Mouse (Mus musculus): Measurements from ENCODE around the gene Emsy. TPM values are rescaled to one million over a fixed set of nuclear protein-coding genes. Genes with fewer than 3 reads are reported as not detected.
A peak's percentile ranks its signal among the peaks of the same experiment; 100 is the strongest.

Gene Emsy
- 32.6 and 35.2 TPM in 2 replicates for polyA plus RNA-seq (2016; fragmentation: Nextera tagmentation; extraction: Ambion mirVana)

DNA sequence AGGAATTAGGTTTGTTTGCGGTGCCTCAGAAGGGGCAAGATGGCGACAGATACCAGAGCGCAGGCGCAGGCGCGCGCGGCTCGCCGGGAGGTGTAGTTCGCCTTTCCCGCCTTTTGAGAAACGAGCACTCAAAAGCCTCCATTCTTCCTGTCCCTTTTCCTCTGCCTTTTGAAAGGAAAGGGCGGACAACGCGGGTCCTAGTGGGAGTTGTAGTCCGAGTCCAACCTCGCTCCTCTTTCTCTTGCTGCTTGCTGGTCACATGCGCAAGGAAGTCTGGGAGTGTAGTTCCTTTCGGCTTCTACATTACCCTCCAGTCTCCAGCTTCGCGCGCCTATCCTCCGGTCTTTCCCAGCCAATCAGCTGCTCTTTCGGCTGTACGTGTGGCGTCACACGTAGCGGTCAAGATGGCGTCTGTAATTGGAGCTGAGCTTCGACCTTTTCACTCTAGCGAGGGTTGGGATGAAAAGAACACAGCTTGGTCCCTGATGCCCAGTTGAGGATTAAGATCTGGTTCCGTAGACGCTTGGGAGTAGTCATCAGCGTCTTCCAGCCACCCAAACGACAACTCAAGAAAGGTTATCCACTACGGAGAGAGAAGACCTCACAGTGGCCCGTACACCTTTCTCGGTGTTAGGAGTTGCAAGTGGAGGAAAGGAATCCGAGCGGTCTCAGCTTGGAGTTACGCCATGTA, at the start of gene Emsy:
Emsy (minus strand) TSS at position 253 of the 691 bp plus-strand sequence.
- WGBS: under 1% methylated on average over 42 of the region's 42 CpGs
- Histone ChIP-seq H3K4me2 (replicated peaks) (peak within 1 kb of the TSS; percentile 67), H3K27ac (peak within 1 kb of the TSS; percentile 96), H3K9me3 (no peaks in the 10 kb centered on the region), H3K36me3 (peaks cover 19% of the 10 kb centered on the region; the same call in 1 of the 2 replicates), H3K27me3 (no peaks in the 10 kb centered on the region), H3K4me1 (peaks cover 18% of the 10 kb centered on the region; the same call in 1 of the 2 replicates), H3K4me3 (peak within 1 kb of the TSS; percentile 95), H3K9ac (peak within 1 kb of the TSS; percentile 78)
- peak; percentile 97 for ATAC-seq (ENCODE audit: insufficient number of reproducible peaks, insufficient read depth, low FRiP score, low TSS enrichment)

DNA sequence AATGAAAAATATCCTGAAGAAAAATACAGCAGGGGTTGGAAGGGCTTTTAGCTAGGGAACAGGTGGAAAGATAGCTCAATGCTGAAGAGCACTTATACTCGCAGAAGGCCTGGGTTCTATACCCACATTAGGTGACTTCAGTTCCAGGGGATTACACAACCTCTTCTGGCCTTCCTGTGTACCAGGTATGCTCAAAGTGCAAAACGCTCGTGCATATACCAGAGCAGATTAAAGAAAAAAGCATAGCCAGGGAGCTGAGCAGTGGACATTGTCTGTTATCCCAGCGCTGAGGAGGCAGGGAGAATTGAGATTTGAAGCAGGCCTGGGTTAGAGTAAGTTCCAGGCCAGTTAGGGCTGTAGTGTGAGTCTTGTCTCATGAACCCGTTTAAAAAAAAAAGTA, 47.7 kb upstream of the Emsy start:
- Histone ChIP-seq H3K36me3 (no peaks in the 10 kb centered on the region), H3K4me2 (replicated peaks) (peak overlapping the region; percentile 69), H3K9ac (peak overlapping the region; percentile 95), H3K9me3 (no peaks in the 10 kb centered on the region), H3K4me3 (peak overlapping the region; percentile 99), H3K27me3 (no peaks in the 10 kb centered on the region), H3K4me1 (peaks cover 25% of the 10 kb centered on the region), H3K27ac (no peak overlapping the region)
- no peak for ATAC-seq (ENCODE audit: insufficient number of reproducible peaks, insufficient read depth, low FRiP score, low TSS enrichment)
- WGBS: 60% methylated on average over 5 of the region's 5 CpGs

DNA sequence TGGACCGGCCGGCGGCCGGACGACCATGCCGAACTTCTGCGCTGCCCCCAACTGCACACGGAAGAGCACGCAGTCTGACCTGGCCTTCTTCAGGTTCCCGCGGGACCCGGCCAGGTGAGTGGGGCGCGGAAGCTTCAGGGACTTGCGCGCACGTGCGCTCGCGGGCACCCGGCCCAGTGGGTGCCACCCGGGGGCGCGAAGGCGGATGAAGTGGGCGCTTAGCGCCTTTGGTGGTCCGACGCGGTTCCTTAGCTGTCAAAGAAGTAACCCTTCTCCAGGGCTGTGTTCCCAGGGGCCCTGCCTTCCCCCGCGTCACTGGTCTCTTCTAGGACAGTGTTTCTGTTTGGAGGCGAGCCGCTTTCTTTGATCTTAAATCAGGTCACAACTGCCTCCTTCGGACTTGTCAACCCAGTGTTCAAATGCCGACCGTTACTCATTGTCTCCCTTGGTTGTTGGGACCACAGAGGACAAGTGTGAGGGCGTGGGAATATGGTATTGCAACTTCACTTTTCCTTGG, 46.8 kb upstream of the Emsy start:
- peak overlapping the region; percentile 99 for H3K4me3 ChIP-seq
- no peaks in the 10 kb centered on the region for H3K9me3 ChIP-seq
- WGBS: under 1% methylated on average over 38 of the region's 38 CpGs
- H3K27me3 ChIP-seq: no peaks in the 10 kb centered on the region
- ATAC-seq (ENCODE audit: insufficient number of reproducible peaks, insufficient read depth, low FRiP score, low TSS enrichment): peak; percentile 77; the same call in 1 of the 2 replicates
- peaks cover 25% of the 10 kb centered on the region for H3K4me1 ChIP-seq
- peak overlapping the region; percentile 91 for H3K27ac ChIP-seq
- no peaks in the 10 kb centered on the region for H3K36me3 ChIP-seq
- peak overlapping the region; percentile 95 for H3K9ac ChIP-seq
- H3K4me2 ChIP-seq (replicated peaks): peak overlapping the region; percentile 69

DNA sequence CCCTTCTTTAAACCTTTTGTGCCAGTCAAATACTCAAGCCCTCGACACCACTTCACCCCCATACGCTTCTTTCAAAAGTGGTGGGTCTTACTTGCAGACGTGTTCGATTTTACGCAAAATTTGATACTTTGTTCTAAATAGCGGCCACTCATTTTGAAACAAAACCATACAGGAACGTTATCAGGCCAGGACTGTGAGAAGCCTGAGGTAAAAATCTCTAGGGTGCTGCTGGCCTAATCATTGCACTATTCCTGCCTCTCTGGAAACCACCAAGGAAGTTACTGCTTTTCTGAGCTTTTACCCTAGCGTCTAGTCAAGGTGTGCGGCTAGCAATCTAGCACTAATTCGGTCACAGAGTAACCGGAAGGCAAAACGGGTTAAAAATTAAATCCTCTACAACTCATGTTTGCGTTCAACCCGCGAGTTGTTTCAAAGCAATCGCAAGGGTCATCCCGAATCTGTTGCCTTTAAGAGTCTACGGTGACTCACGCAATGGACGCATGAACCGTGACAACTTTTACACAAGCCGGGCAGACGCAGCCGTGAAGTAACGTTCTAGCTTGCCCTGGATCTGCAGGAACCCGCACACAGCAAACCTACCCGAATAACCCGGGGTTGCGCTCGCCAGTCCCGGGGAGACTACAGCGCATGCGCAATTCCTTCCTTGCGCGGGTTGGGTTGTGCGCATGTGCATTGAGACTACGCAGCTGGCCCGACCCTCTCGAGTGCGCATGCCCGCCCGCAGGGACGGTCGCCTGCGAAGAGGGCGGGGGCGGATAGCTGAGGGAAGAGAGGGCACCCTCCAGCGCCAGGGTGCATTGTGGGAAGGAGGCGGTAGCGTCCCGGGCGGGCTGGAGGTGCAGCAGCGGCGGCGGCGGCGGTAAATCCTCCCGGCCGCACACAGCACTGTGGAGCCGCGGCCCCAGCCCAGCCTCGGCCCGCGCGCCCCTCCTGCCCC, 46.0 kb upstream of the Emsy start, which contains the start of gene Thap12:
Thap12 (plus strand) TSS at position 821 of the 958 bp plus-strand sequence.
- 4% methylated on average over 47 of the region's 65 CpGs for WGBS
- no peaks in the 10 kb centered on the region for H3K36me3 ChIP-seq
- ATAC-seq (ENCODE audit: insufficient number of reproducible peaks, insufficient read depth, low FRiP score, low TSS enrichment): peak; percentile 98
- peak within 1 kb of the TSS; percentile 69 for H3K4me2 ChIP-seq (replicated peaks)
- H3K4me3 ChIP-seq: peak within 1 kb of the TSS; percentile 99
- H3K9me3 ChIP-seq: no peaks in the 10 kb centered on the region
- H3K4me1 ChIP-seq: peaks cover 25% of the 10 kb centered on the region
- H3K27me3 ChIP-seq: no peaks in the 10 kb centered on the region
- peak within 1 kb of the TSS; percentile 95 for H3K9ac ChIP-seq
- peak within 1 kb of the TSS; percentile 91 for H3K27ac ChIP-seq

DNA sequence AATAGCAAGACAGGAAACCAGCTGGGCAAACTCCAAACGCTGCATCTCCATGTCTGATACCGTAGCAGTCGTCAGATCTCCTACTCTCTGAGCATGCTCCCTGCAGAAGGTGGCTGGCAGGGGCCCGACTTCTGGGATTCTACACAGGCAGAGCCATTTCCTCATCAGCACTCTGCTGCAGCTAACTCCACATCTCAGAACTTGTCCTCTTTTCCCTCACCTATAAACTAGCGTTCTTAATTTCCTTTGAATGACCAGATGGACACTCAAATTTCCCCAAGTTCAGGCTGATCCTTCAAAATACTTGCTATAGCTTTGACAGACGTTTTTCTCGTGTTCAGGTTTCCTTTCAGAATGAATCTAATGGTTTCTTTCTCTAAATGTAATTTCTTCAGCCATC, 45.2 kb upstream of the Emsy start:
- peak overlapping the region; percentile 69 for H3K4me2 ChIP-seq (replicated peaks)
- H3K27me3 ChIP-seq: no peaks in the 10 kb centered on the region
- H3K9me3 ChIP-seq: no peaks in the 10 kb centered on the region
- 53% methylated on average over 7 of the region's 7 CpGs for WGBS
- H3K27ac ChIP-seq: peak overlapping the region; percentile 85; the same call in 1 of the 2 replicates
- ATAC-seq (ENCODE audit: insufficient number of reproducible peaks, insufficient read depth, low FRiP score, low TSS enrichment): no peak
- H3K4me1 ChIP-seq: peaks cover 25% of the 10 kb centered on the region
- H3K36me3 ChIP-seq: no peaks in the 10 kb centered on the region
- peak overlapping the region; percentile 99 for H3K4me3 ChIP-seq
- peak overlapping the region; percentile 95 for H3K9ac ChIP-seq

DNA sequence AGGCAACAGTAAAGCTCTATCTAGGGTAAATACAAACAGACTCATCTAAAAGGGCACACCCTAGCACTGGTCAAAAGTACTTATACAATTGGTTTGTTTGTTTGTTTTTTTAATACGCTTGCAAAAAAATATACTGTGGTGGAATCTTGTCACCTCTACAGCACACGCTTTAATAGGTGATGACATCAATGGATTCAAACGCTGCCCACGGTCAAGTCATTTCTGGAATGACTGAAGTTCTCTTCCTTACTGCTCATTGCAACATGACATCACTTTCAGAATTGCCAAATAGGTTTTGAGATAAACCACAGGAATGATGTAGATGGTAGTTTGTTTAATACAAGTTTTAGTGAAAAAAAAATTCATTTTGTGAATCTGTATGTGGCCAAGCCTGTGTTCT, 42.0 kb upstream of the Emsy start:
- H3K4me2 ChIP-seq (replicated peaks): no peak overlapping the region
- 92% methylated on average over 4 of the region's 4 CpGs for WGBS
- ATAC-seq (ENCODE audit: insufficient number of reproducible peaks, insufficient read depth, low FRiP score, low TSS enrichment): no peak
- no peaks in the 10 kb centered on the region for H3K9me3 ChIP-seq
- no peak overlapping the region for H3K4me3 ChIP-seq
- no peaks in the 10 kb centered on the region for H3K27me3 ChIP-seq
- H3K4me1 ChIP-seq: peaks cover 6% of the 10 kb centered on the region
- H3K27ac ChIP-seq: no peak overlapping the region
- no peak overlapping the region for H3K9ac ChIP-seq
- no peaks in the 10 kb centered on the region for H3K36me3 ChIP-seq

DNA sequence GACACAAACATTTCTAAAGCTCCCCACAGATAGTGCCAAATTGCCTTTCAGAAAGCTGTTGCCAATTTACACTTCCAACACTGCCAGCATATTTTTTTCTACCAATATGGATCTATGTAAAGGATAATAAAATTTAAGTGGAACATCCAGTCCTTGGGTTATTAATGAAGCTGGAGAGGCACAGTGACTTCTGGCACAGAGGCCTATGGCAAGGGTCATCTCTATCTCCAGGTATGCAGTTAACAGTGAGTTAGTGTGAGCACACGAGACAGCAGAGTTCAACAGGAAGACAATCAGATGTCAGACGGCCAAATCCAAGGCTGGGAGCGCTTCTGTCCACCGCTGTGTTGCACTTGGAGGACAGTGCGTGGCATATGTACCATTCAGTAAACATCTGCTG, 41.5 kb upstream of the Emsy start:
- WGBS: 57% methylated on average over 5 of the region's 5 CpGs
- Histone ChIP-seq H3K9ac (no peak overlapping the region), H3K4me2 (replicated peaks) (no peak overlapping the region), H3K36me3 (no peaks in the 10 kb centered on the region), H3K27me3 (no peaks in the 10 kb centered on the region), H3K4me3 (no peak overlapping the region), H3K27ac (no peak overlapping the region), H3K9me3 (no peaks in the 10 kb centered on the region), H3K4me1 (peaks cover 9% of the 10 kb centered on the region)
- ATAC-seq (ENCODE audit: insufficient number of reproducible peaks, insufficient read depth, low FRiP score, low TSS enrichment): no peak

DNA sequence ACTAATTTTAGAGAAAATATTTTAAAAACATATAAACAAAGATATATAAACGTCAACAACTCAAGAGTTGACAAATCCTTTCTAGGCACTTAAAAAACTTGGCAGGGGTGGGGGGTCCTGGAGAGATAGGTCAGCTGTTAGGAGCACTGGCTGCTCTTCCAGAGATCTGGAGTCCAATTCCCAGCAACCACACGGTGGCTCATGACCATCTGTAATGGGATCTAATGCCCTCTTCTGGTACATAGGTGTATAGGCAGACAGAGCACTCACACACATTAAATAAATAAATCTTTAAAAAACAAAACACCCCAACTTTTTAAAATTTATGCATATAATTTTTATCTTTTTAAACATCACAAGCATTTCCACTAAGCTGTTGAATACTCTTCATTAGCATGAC, 40.9 kb upstream of the Emsy start:
- Histone ChIP-seq H3K4me1 (peaks cover 12% of the 10 kb centered on the region), H3K9ac (no peak overlapping the region), H3K27me3 (no peaks in the 10 kb centered on the region), H3K36me3 (no peaks in the 10 kb centered on the region), H3K4me3 (no peak overlapping the region), H3K27ac (no peak overlapping the region), H3K9me3 (no peaks in the 10 kb centered on the region), H3K4me2 (replicated peaks) (no peak overlapping the region)
- ATAC-seq (ENCODE audit: insufficient number of reproducible peaks, insufficient read depth, low FRiP score, low TSS enrichment): no peak
- WGBS: 10% methylated on average over 2 of the region's 2 CpGs

DNA sequence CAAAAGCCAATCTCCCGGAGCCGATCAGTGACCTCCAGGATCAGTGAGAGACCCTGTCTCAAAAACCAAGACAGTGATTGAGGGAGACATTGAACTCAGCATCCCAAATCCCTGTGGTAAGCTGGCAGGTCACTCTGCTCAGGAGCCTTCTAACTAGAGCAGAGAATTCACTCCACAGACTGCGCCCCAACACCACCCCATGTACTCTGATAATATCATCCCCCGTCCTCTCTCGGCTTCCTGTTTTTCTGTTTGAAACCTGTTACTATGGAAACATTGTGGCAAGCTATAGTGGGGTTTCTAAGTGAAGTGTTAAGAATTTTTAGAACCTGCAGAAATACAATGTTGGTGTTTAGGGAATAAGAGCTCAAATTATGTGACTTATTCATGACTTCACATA, 37.5 kb upstream of the Emsy start:
- peaks cover 10% of the 10 kb centered on the region for H3K4me1 ChIP-seq
- no peaks in the 10 kb centered on the region for H3K36me3 ChIP-seq
- no peaks in the 10 kb centered on the region for H3K27me3 ChIP-seq
- no peak for ATAC-seq (ENCODE audit: insufficient number of reproducible peaks, insufficient read depth, low FRiP score, low TSS enrichment)
- H3K9ac ChIP-seq: no peak overlapping the region
- 75% methylated on average over 5 of the region's 5 CpGs for WGBS
- H3K4me3 ChIP-seq: no peak overlapping the region
- no peak overlapping the region for H3K27ac ChIP-seq
- H3K9me3 ChIP-seq: no peaks in the 10 kb centered on the region
- no peak overlapping the region for H3K4me2 ChIP-seq (replicated peaks)

DNA sequence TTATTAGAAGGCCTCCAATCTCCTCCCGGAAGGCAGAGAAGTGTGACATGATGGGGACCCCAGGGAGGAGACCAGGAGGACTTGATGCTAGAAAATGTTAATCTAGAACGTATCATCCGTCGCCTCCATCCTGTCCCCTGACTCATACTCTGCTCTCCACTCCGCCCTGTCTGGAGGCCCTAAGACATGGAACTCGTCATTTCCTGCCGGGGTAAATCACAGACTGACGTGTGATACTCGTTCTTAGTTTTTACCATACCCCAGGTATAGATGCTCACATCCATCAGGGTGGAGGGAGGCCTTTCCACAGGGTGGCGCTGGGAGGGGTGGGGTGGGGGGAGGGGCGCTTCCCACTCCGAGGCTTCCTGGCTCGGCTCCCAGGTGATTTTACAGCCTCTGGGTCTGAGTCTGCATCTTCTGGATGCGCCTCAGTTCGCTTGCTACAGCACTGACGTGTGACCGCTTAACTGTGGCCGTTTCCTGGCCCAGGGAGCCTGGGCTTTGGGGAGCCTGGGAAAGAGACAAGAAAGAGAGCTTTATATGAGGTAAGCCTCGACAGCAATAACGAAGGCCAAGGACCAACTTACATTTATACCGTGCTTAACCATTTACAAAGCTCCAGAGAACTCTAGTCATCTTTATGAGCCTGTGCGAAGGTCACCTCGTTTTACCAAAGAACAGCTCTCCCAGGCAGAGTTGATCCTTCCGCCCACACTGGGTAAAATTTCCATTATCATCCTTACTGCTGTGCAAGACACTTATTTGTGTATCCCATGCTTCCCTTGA, 36.4 kb upstream of the Emsy start:
- Histone ChIP-seq H3K36me3 (no peaks in the 10 kb centered on the region), H3K4me2 (replicated peaks) (peak overlapping the region; percentile 19; the same call in 1 of the 2 replicates), H3K4me3 (no peak overlapping the region), H3K9ac (no peak overlapping the region), H3K27me3 (no peaks in the 10 kb centered on the region), H3K27ac (no peak overlapping the region), H3K9me3 (no peaks in the 10 kb centered on the region), H3K4me1 (peaks cover 10% of the 10 kb centered on the region)
- ATAC-seq (ENCODE audit: insufficient number of reproducible peaks, insufficient read depth, low FRiP score, low TSS enrichment): no peak
- 46% methylated on average over 24 of the region's 24 CpGs for WGBS

DNA sequence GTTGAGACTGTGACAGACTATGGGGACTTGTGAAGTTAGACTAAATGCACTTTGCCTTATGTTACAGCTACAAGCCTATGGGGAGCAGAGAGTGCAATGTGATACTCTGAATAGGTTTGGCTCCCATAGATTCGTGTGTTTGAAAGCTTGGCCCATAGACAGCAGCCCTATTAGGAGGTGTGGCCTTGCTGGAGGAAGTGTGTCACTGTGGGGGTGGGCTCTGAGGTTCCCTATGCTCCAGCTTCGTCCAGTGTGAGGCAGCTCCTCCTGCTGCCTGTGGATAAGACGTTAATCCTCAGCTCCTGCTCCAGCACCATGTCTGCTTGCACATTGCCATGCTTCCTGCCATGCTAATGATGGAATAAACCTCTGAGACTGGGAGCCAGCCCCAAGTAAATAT, 34.2 kb upstream of the Emsy start:
- H3K9me3 ChIP-seq: no peaks in the 10 kb centered on the region
- H3K4me3 ChIP-seq: no peak overlapping the region
- H3K4me2 ChIP-seq (replicated peaks): no peak overlapping the region
- 9% methylated on average over 3 of the region's 3 CpGs for WGBS
- H3K27me3 ChIP-seq: no peaks in the 10 kb centered on the region
- H3K27ac ChIP-seq: peak overlapping the region; percentile 46; the same call in 1 of the 2 replicates
- H3K4me1 ChIP-seq: peaks cover 16% of the 10 kb centered on the region
- no peak overlapping the region for H3K9ac ChIP-seq
- H3K36me3 ChIP-seq: no peaks in the 10 kb centered on the region
- peak; percentile 69; the same call in 1 of the 2 replicates for ATAC-seq (ENCODE audit: insufficient number of reproducible peaks, insufficient read depth, low FRiP score, low TSS enrichment)
